Mouse (Mus musculus): Measurements from ENCODE around the gene Gucy2g. TPM values are rescaled to one million over a fixed set of nuclear protein-coding genes. Genes with fewer than 3 reads are reported as not detected.
A peak's percentile ranks its signal among the peaks of the same experiment; 100 is the strongest.

Gene Gucy2g
- polyA plus RNA-seq, 1 experiment from 2014 or later, result not detected

- H3K4me3 ChIP-seq, result no peak overlapping the region
- H3K27ac ChIP-seq, result no peak overlapping the region
- peaks cover 4% of the 10 kb centered on the region for H3K4me1 ChIP-seq
- no peaks in the 10 kb centered on the region for H3K36me3 ChIP-seq (replicated peaks)
- 82% methylated on average over 6 of the region's 6 CpGs for WGBS
- no peaks in the 10 kb centered on the region for H3K9me3 ChIP-seq
- DNase-seq (ENCODE audit: extremely low spot score, low spot score), result no peak
- no peaks in the 10 kb centered on the region for H3K27me3 ChIP-seq (ENCODE audit: poor library complexity, severe bottlenecking)
These were observed 1.1 kb downstream of the Gucy2g start for GRCm38 (mm10) chr19:55239766-55240426.

- WGBS, result 88% methylated on average over 5 of the region's 5 CpGs
- Histone ChIP-seq H3K9me3 (no peaks in the 10 kb centered on the region), H3K36me3 (replicated peaks) (no peaks in the 10 kb centered on the region), H3K27me3 (ENCODE audit: poor library complexity, severe bottlenecking) (no peaks in the 10 kb centered on the region), H3K27ac (no peak overlapping the region), H3K4me1 (no peaks in the 10 kb centered on the region), H3K4me3 (no peak overlapping the region)
- no peak for DNase-seq (ENCODE audit: extremely low spot score, low spot score)
These were observed 4.5 kb downstream of the Gucy2g start for GRCm38 (mm10) chr19:55236564-55236963.

GRCm38 (mm10) chr19:55236026-55236425 lies 5.0 kb downstream of the Gucy2g start:
- Histone ChIP-seq H3K36me3 (replicated peaks) (no peaks in the 10 kb centered on the region), H3K4me1 (no peaks in the 10 kb centered on the region), H3K9me3 (no peaks in the 10 kb centered on the region), H3K27me3 (ENCODE audit: poor library complexity, severe bottlenecking) (no peaks in the 10 kb centered on the region), H3K27ac (no peak overlapping the region), H3K4me3 (no peak overlapping the region)
- 70% methylated on average over 2 of the region's 2 CpGs for WGBS
- no peak for DNase-seq (ENCODE audit: extremely low spot score, low spot score)

GRCm38 (mm10) chr19:55232136-55232535 lies 8.9 kb downstream of the Gucy2g start:
- 86% methylated on average over 8 of the region's 8 CpGs for WGBS
- Histone ChIP-seq H3K4me1 (no peaks in the 10 kb centered on the region), H3K9me3 (no peaks in the 10 kb centered on the region), H3K27me3 (ENCODE audit: poor library complexity, severe bottlenecking) (no peaks in the 10 kb centered on the region), H3K4me3 (no peak overlapping the region), H3K36me3 (replicated peaks) (no peaks in the 10 kb centered on the region), H3K27ac (no peak overlapping the region)
- DNase-seq (ENCODE audit: extremely low spot score, low spot score), result no peak

GRCm38 (mm10) chr19:55231081-55231480 lies 10.0 kb downstream of the Gucy2g start:
- no peak overlapping the region for H3K4me3 ChIP-seq
- H3K27me3 ChIP-seq (ENCODE audit: poor library complexity, severe bottlenecking), result no peaks in the 10 kb centered on the region
- DNase-seq (ENCODE audit: extremely low spot score, low spot score), result no peak
- no peaks in the 10 kb centered on the region for H3K4me1 ChIP-seq
- no peak overlapping the region for H3K27ac ChIP-seq
- H3K9me3 ChIP-seq, result no peaks in the 10 kb centered on the region
- WGBS, result 84% methylated on average over 10 of the region's 10 CpGs
- no peaks in the 10 kb centered on the region for H3K36me3 ChIP-seq (replicated peaks)

GRCm38 (mm10) chr19:55227135-55227534 lies 13.9 kb downstream of the Gucy2g start:
- no peak for DNase-seq (ENCODE audit: extremely low spot score, low spot score)
- Histone ChIP-seq H3K36me3 (replicated peaks) (no peaks in the 10 kb centered on the region), H3K4me1 (peaks cover 8% of the 10 kb centered on the region), H3K27me3 (ENCODE audit: poor library complexity, severe bottlenecking) (no peaks in the 10 kb centered on the region), H3K9me3 (no peaks in the 10 kb centered on the region), H3K4me3 (no peak overlapping the region), H3K27ac (no peak overlapping the region)
- 89% methylated on average over 7 of the region's 7 CpGs for WGBS

GRCm38 (mm10) chr19:55226621-55227020 lies 14.4 kb downstream of the Gucy2g start:
- H3K27ac ChIP-seq, result no peak overlapping the region

GRCm38 (mm10) chr19:55222268-55222667 lies 18.8 kb downstream of the Gucy2g start:
- H3K4me1 ChIP-seq, result peaks cover 24% of the 10 kb centered on the region
- no peaks in the 10 kb centered on the region for H3K9me3 ChIP-seq
- no peak for DNase-seq (ENCODE audit: extremely low spot score, low spot score)
- peaks cover 7% of the 10 kb centered on the region for H3K27me3 ChIP-seq (ENCODE audit: poor library complexity, severe bottlenecking)
- H3K36me3 ChIP-seq (replicated peaks), result no peaks in the 10 kb centered on the region
- H3K27ac ChIP-seq, result no peak overlapping the region
- H3K4me3 ChIP-seq, result no peak overlapping the region
- WGBS, result 94% methylated on average over 9 of the region's 9 CpGs

More at GRCm38 (mm10) chr19:55226621-55227020, 14.4 kb downstream of the Gucy2g start:
- DNase-seq (ENCODE audit: extremely low spot score, low spot score), result no peak
- WGBS, result 75% methylated on average over 5 of the region's 5 CpGs
- Histone ChIP-seq H3K4me3 (no peak overlapping the region), H3K4me1 (peaks cover 8% of the 10 kb centered on the region), H3K36me3 (replicated peaks) (no peaks in the 10 kb centered on the region), H3K27me3 (ENCODE audit: poor library complexity, severe bottlenecking) (no peaks in the 10 kb centered on the region), H3K9me3 (no peaks in the 10 kb centered on the region)

- H3K4me3 ChIP-seq, result no peak overlapping the region
- 86% methylated on average over 6 of the region's 6 CpGs for WGBS
- peaks cover 24% of the 10 kb centered on the region for H3K4me1 ChIP-seq
- DNase-seq (ENCODE audit: extremely low spot score, low spot score), result no peak
- peaks cover 7% of the 10 kb centered on the region for H3K27me3 ChIP-seq (ENCODE audit: poor library complexity, severe bottlenecking)
- no peaks in the 10 kb centered on the region for H3K36me3 ChIP-seq (replicated peaks)
- no peaks in the 10 kb centered on the region for H3K9me3 ChIP-seq
- no peak overlapping the region for H3K27ac ChIP-seq
These were observed 19.8 kb downstream of the Gucy2g start for GRCm38 (mm10) chr19:55221208-55221607.

GRCm38 (mm10) chr19:55219359-55219758 lies 21.7 kb downstream of the Gucy2g start:
- WGBS, result 79% methylated on average over 8 of the region's 8 CpGs
- H3K9me3 ChIP-seq, result no peaks in the 10 kb centered on the region
- no peak for DNase-seq (ENCODE audit: extremely low spot score, low spot score)
- H3K36me3 ChIP-seq (replicated peaks), result no peaks in the 10 kb centered on the region
- H3K27me3 ChIP-seq (ENCODE audit: poor library complexity, severe bottlenecking), result peaks cover 7% of the 10 kb centered on the region
- H3K27ac ChIP-seq, result 0 out of 2 replicates have a peak overlapping the region, but pooled peaks have one; percentile 63
- H3K4me3 ChIP-seq, result peak overlapping the region; percentile 52; the same call in 1 of the 2 replicates
- H3K4me1 ChIP-seq, result peaks cover 20% of the 10 kb centered on the region

GRCm38 (mm10) chr19:55218741-55219221 lies 22.3 kb downstream of the Gucy2g start:
- Histone ChIP-seq H3K4me1 (peaks cover 20% of the 10 kb centered on the region), H3K27me3 (ENCODE audit: poor library complexity, severe bottlenecking) (peaks cover 7% of the 10 kb centered on the region), H3K4me3 (peak overlapping the region; percentile 52), H3K27ac (peak overlapping the region; percentile 63), H3K36me3 (replicated peaks) (no peaks in the 10 kb centered on the region), H3K9me3 (no peaks in the 10 kb centered on the region)
- 9% methylated on average over 12 of the region's 12 CpGs for WGBS
- no peak for DNase-seq (ENCODE audit: extremely low spot score, low spot score)

GRCm38 (mm10) chr19:55218192-55218739 lies 22.8 kb downstream of the Gucy2g start:
- Histone ChIP-seq H3K27ac (peak overlapping the region; percentile 63), H3K27me3 (ENCODE audit: poor library complexity, severe bottlenecking) (peaks cover 7% of the 10 kb centered on the region), H3K4me1 (peaks cover 20% of the 10 kb centered on the region), H3K9me3 (no peaks in the 10 kb centered on the region), H3K36me3 (replicated peaks) (no peaks in the 10 kb centered on the region), H3K4me3 (peak overlapping the region; percentile 52)
- WGBS, result 2% methylated on average over 20 of the region's 20 CpGs
- DNase-seq (ENCODE audit: extremely low spot score, low spot score), result peak; percentile 87

- Histone ChIP-seq H3K27me3 (ENCODE audit: poor library complexity, severe bottlenecking) (peaks cover 7% of the 10 kb centered on the region), H3K36me3 (replicated peaks) (no peaks in the 10 kb centered on the region), H3K27ac (no peak overlapping the region), H3K4me1 (peaks cover 16% of the 10 kb centered on the region), H3K4me3 (no peak overlapping the region), H3K9me3 (no peaks in the 10 kb centered on the region)
- WGBS, result 88% methylated on average over 9 of the region's 9 CpGs
- no peak for DNase-seq (ENCODE audit: extremely low spot score, low spot score)
These were observed 23.7 kb downstream of the Gucy2g start for GRCm38 (mm10) chr19:55217365-55217764.
